Mouse (Mus musculus): ENCODE data around the gene C2cd4c.

Gene C2cd4c

DNA sequence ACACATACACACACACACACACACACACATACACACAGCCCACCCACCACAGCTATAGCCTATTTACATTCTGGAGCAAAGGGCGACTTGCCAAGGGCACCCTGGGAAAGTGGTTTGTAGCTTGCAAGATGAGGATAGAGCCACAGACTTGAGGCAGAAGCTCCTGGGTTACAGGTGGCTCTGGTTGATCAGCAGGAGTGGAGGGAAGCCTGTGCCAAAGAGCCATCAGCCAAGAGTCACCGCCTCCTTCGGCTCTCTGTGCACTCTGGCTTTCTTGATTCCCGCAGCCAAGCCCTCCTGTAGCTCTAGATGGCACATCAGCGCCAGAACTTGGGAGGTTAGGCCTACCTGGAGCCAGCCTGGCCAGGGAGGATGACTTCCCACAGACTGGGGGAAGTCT is 2.5 kb downstream of the C2cd4c start:
- no peak for DNase-seq

DNA sequence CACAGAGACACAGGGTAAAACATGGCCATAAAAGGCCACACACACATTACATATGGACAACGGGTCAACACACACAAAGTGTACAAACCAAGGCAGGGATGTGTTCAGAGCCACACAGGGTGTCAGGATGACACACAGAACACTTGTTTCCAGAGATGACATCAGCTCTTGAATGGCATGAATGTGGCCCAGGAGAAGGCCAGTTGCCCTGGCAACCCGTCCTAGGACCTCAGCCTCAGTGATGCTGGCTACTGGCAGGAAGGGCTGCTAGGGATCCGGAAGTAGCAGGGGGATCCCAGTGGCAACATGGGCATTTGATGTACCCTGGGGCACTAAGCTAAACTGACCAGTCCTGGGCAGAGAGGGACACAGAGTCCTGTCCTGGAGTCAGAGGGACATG is 4.5 kb downstream of the C2cd4c start:
- DNase-seq, result no peak

DNA sequence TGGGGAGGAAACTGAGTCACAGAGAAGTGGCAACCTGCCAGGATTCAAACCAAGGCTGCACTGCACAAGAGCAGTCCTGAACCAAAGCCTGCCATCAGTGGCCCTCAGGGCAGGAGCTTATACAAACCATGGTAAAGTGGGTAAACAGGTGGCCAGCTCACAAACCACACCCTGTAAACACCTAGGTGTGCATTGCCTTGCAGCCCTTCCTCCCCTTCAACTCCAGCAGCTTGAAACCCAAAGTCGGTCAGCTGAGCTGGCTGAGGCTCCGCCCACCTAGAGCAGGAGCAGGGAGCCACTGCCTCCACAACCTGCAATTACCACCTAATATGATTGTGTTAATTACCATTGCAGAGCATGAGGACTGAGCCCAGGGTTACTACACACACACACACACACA is 5.9 kb downstream of the C2cd4c start:
- DNase-seq, result no peak

DNA sequence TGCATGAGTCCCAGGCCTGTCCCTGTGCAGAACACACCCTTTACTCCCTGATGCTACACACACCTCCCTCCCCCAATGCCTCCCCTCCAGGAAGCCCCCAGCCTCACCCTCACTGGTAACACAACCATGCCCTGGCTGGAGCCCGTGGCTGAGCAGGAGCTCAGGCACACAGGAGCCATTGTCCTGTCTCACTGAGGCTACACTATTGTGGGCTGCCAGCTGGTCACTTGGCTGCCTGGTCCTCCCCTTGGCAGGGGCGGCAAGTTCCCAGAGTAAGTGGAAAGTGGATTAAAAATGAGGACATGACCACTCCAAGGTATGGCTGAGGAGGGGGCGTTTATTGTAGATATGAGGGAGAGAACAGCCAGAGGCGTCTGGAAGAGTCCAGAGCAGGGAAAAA is 7.3 kb downstream of the C2cd4c start:
- DNase-seq, result no peak

DNA sequence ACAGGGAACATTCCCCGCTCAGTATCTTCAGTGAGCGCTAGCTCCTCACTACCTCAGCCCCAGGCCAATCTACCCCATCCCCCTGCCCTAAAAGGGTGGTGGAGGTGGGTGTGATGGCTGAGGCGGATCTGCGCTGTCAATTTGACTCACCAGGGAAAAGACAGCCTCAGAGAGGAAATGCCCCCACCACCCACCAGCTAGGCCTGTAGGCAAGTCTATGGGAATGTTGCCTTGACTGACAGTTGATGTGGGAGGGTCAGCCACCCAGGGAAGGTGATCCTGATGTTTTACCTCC is 15.9 kb downstream of the C2cd4c start:
- no peak for DNase-seq

DNA sequence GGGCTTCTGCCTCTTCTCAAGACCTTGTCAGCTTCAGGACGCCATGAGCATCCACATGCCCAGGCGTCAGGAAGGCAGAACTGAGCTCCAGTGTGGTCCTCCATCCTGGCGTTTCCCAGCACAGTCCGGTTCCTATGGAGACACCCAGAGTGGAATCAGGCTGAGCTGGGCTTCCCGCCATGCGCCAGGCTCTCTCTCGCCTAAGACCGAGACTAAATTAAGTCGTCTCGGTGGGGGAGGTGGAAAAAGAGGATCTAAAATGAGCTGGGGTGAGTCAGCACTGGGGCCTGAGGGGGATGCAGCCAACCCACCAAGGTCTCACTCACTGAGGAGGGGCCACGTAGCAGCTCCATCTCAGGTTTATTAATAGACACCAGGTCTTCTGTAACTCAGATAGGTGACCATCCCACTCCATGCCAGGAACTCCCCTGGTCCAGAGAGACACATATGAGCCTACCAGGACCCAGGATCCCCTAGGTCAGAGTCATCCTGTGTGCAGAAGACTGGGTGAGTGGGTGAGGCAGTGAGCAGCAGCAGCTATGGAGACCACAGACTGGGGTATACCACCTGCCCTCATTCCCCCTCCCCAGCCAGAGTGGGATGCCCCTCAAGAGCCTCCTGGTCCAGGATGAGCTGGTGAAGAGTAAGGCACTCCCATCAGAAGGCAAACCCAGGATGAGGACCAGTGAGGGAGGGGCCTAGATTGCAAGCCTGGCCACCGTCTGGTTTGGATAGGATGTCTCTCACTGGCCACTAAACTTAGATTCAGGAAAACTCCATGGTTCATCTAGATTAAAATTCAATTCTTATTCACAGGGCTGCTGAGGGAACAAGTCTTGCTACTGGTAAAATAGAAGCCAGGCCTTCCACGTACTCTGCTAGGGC is 16.5 kb downstream of the C2cd4c start:
- DNase-seq, result no peak

DNA sequence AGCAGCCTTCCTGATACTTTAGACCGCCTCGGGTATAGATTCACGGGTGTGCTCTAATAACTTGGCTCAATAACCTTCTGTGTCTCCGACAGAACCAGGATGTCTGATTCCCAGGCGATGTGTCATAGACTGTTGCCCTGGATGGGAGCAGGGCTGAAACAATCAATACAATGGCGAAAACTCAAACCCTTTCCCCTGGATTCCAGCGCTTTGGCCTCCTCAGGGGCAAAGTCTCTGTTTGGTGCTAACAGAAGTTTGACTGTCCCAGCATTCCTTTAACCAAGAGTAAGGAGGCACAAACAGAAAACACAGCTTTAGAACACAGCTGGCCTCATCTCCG is 18.3 kb downstream of the C2cd4c start:
- no peak for DNase-seq

DNA sequence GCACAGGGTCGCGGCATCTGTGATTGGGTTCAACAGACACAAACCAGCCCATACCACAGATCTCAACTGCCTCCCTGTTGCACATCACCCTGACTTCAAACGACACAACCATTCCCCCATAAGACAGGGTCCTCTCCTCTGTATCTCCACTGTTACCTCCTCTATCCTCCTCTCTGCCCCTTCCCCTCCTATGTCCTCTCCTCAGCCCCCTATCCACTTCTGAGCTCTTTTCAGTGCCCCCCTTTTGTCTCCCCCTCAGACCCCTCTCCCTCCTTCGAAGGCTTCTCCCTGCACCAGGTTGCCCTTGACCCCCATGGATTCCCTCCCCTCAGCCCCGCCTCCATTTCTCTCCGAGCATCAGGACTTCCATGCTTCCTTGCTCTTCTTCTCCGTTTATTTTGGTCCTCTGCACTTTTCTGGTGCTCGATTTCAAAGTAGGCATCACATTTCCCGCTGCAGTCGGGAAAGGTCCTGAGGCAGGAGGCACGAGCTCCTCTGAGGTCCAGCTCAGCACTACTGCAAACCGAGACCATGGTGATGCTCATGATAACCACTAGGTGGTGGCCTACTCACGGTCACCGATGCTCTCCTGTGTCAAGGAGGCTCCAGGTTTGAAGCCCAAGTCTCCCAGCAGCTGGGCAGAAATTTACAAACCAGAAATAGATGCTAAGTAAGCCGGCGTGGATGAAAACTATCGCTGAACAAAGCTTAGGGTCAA is 18.8 kb downstream of the C2cd4c start:
- peak; percentile 49 for DNase-seq

DNA sequence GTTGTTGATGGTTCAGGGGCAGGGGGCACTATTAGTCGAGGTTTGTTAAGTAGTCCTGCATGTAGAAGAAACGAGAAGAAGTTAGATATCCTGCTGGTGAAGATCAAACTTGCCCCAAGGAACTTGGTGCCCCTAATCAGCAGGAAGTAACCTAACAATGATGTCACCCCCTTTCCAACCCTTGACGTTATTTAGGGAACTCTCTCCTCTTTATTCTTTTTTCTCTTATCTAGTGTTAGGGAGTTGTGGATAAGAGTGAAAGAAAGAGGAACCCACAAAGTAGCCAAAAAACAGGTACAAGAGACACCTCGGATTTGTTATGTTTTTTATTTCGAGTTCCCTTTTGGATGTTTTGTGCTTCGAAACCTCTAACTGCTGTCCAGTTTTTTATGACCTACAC is 19.7 kb downstream of the C2cd4c start:
- no peak for DNase-seq

DNA sequence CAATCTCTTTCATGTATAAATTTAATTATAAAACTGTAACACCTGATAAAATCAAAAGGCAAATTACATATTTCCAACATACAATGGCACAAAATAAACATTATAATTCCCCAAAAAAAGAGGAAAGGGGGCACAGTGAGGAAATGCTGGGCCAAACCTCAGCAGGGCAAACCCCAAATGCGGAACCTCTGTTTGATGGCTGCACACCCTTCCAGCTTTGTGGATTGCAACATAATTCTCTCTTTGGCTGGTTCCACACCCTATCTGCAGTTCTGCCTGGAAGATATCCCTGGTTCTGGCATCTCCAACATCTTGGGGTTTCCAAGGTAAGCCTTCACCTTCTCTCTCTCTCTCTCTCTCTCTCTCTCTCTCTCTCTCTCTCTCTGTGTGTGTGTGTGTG is 23.1 kb downstream of the C2cd4c start:
- no peak for DNase-seq

DNA sequence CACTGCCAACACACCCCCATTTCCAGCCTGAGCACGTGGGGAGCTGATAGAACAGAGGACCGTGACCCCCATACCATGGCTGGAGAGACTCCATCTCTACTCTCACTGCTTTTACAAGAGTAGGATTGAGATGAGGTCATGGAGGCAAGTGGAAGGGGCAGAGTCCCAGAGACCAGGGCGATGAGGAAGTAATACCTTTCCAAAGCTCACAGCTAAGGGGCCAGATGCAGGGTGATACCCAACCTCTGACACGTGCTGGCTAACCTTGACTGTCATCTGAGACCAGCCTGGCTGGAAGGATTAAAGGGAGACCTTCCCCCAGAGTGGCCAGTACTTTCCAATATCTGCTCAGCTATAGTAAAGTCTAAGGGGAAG is 26.1 kb downstream of the C2cd4c start:
- DNase-seq, result no peak

DNA sequence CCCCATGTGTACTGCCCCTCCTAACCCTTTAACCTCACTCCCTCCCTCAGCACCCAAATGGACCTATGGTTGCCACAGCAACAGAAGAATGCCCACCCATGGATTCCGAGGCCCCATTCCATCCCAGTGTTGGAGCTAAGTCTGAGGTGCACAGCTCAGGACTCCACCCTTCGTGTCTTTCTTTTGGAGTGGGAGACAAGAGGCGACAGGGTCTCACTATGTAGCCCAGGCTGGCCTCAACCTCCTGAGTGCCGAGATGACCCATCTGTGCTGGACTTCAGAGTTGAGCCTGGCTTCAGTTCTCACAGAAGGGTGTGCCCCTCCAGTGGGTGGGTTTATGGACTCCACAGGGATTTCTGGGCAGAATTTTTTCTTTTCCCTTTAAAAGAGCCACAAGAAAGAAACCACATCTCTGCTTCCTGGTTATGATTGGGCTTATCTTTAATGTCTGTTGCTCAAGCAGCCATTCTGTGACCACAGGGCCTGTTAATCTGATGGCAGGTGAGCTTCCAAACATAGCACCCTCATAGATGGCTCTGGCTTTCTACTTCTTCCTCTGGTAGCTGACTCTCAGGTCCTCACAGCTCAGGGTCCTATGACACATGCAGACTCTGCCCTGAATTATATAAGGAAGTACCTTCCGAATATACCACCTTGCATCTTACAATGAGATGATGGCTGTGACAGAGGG is 26.6 kb downstream of the C2cd4c start, which contains the start of gene Theg:
Gene Theg, minus strand, starts transcription at position 271 of the 691 bp plus-strand sequence.
- no peak for DNase-seq

DNA sequence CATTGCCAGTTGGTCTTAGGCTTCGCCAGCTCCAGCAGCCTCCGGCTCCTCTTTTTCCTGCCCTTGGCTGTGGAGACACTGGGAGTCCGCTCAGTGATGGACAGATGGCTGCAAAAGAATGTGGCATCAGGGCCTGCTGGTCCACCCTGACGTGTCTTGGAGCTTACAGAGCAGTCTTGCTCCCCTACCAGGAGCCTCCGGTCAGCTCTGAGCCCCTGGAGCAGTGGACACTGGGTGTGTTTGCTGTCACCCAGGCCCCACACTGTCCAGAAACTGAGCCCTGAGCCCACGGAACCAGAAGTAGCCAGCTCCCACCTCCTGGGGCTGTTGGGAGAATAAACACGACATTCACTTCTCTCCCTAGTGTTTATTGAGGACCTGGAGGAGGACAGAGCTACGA is 27.6 kb downstream of the C2cd4c start:
- no peak for DNase-seq

DNA sequence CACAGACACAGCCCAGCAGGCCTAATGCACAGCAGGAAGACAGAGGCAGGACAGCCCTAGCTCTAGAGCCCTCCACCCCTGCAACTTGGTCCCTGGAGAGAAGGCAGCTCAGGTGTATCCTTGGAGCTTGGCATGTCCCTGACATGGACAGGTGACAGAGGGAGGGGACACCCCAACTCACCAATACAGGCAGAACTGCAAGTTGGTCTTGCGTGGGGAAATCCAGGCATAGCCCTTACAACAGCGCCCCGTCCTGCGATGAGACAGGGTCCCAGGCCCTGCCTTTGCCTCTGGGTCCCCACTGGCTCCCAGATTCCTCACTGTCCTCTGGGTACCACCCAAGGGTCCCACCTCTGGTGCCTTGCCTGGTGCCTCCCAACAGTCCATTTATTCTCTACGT is 28.1 kb downstream of the C2cd4c start:
- no peak for DNase-seq

DNA sequence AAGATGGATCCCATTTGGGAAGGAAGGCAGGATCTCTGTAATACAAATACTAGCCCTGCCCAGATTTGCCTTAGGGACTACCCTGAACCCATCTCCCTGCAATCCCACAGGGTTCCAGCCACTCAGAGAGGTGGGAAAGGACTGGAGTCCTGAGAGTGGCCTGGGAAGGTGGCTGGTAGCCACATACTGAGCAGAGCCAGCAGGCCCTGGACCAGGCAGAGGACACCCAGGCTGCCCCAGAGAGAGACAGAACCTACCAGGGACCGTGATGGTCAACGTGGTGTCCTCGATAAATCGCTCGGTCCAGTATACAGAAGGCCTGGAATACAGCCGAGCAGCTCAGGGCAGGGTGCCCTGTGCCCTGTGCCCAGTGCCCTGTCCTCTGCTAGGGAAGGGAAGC is 28.7 kb downstream of the C2cd4c start:
- no peak for DNase-seq

DNA sequence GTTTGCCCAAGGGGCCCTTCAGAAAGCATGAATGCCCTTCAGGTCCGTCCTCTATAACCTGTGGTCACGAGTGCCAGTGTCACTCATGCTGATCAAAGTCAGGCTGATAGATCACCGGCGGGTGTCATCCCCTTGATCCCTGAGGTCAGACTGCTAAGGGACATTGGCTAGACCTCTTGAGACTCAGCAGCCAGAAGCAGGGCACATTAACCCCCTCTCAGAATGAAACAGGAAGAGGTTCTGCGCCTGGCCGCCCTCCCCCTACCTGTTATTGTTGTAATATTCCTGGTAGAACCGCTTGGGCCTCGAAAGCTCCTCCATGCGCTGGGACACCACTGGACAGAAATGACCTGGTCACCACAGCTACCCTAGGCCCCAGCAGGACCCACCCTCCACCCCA is 29.4 kb downstream of the C2cd4c start:
- no peak for DNase-seq

DNA sequence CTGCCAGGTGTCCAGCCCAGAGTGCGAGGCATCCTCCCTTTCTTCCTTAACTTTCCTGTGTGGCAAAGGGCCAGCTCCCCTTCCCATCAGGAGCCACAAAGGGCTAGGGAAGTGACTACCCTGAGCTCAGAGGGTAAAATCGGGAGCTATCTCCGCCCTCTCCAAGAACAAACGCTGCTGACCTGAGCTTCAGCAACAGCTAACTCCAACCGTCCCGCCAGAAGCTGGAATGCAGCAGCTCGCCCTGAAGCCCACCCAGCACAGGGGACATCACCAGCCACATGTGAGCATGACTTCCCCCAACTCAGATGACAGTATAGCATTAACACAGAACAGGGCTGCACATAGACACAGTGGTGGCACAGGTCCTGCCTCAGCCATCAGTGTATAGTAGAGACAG is 29.8 kb downstream of the C2cd4c start:
- DNase-seq, result no peak

DNA sequence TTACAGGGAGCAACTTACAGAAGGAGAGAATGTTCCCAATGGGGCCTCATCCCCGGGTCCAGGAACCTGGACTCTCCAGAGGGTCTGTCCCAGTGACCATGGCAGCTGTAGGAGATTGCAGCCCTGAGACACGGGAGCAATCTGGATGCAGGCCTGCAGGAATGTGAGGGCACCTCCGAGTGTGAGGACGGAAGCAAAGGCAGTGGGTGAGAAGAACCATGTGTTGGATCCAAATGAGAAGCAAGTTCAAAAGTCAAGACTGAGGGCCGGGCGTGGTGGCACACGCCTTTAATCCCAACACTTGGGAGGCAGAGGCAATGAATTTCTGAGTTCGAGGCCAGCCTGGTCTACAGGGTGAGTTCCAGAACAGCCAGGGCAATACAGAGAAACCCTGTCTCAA is 32.3 kb downstream of the C2cd4c start:
- DNase-seq, result no peak

DNA sequence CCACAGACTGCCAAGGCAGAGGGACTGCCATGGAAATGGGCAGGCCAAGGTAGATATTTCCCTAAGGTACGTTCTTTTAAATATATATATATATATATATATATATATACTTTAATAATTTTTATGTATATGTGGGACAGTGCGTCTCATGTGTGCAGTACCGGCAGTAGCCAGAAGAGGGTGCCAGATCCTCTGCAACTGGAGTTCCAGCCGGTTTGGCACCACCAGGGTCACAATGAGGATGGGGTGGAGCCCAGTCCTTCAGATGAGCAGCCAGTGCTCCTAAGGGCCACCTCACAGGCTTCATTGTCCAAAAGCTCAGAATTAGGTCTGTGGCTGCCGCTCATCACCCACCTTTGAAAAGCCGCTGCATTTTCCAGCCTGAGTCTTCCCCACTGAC is 33.0 kb downstream of the C2cd4c start:
- peak; percentile 66 for DNase-seq

DNA sequence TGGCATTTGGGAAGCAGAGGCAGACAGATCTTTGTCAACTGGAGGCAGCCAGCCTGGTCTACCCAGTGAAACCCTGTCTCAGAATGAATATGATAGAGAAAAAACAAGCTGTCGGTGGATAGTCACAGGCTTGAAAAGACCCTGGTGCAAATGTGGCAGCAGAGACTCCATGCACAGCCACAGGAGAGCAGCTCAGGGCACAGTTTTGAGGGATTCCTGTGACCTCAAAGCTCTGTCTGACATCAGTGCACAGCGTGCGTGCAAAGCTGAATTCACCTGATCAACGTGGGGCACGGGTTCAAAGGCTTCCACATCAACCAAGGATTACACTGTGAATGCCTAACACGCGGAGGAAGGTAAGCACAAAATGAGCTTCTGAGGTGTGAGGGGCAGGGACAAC is 33.5 kb downstream of the C2cd4c start:
- no peak for DNase-seq

DNA sequence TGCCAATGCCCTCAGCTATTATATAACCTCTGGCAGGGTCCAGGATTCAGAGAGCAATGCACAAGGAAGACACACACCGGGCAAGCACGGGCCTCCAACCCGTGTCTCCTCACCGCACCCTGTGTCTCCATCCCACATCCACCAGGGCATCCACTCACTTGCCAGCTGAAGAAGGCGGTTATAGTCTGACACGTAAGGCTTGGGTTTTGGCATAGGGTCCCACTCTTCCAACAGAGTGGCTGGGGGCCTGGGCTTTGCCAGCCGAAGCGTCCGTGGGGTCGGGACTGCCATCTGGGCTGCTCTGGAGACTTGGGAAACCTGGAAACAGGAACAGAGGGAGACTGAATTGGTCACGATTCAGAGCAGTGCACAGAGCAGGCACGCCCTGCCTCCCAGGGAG is 34.0 kb downstream of the C2cd4c start:
- no peak for DNase-seq

DNA sequence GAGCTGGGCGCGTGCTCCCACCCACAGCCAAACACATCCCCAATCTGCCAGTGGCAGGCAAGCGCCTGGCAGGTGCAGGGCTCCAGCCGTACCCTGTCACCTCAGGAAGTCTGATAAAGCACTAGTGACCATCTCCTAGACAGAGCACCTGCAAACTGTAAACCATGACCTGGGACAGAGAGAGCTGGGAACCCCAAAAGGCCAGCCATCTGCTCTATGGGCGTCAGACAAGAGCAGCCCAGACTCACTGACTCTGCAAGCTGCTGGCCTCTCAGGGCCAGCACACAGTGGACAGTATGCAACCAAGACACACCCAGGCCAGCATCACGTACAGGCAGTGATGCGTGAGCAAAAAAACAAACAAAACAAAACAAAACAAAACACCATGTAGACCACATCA is 34.9 kb downstream of the C2cd4c start:
- no peak for DNase-seq

DNA sequence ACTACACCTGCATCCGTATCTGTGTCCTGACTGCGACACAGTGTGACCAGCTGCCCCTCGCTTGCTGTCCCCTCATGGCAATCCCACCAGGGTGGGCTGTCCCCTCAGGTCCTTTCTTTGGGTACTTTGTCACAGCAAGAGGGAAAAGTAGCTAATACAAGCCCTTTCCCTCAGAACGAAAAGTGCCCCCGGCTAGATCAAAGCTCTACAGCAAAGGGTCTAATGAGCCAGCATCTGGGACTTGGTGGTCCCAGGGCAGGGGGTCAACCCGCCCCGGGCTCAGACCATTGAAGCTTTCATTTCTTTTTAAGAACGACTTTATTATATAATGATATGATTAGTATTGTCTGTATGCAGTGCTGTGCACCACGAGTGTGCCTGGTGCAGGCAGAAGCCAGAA is 35.5 kb downstream of the C2cd4c start:
- DNase-seq, result no peak

DNA sequence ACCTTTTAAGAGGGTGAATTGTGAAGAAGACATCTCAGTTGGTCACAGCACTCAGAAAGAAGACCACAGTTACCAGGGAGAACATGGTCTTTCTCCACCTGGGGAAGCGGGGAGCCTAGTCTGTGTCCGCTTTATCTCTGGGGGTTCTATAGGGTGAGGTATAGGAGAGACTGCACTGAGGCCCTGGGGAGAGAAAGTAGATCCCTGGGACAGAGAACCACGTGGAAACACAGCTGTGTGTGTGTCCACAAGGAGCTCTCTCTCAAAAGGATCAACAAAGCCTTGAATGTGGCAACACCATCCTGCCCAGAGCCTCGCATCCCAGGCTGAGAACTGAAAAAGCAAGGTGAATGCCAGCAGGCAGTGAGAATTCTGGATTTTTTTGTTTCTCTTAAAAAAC is 36.4 kb downstream of the C2cd4c start:
- DNase-seq, result no peak

Measured in liver (tissue).